Mouse (Mus musculus) MEL (cell line): Measurements from ENCODE around the gene Abca8b. TPM values are rescaled to one million over a fixed set of nuclear protein-coding genes. Genes with fewer than 3 reads are reported as not detected.

Experiments used
- DNase-seq: peaks from one replicate; pipeline ENCODE4 v3.0.0; 2011; ENCODE audit warnings: low read depth, low spot score
- H3K27ac ChIP-seq: 2 replicates; pipeline ENCODE4 v1.5.1; 2012; ENCODE audit warnings: low read depth, mild to moderate bottlenecking, control low read depth, low read length, moderate library complexity; ENCODE audit not compliant: control insufficient read depth
- H3K27me3 ChIP-seq, 2 experiments: fragments of 150-350 bp in 1 of 2; sonication (generic) in 1 of 2; 2 replicates each; pipeline ENCODE4 v1.6.1; 2012; ENCODE audit warnings: low read length in 2 of 2, mild to moderate bottlenecking in 2 of 2, improper control_type of control experiment in 1 of 2, moderate library complexity in 1 of 2; ENCODE audit not compliant: insufficient read depth in 2 of 2, control insufficient read depth in 1 of 2
- H3K36me3 ChIP-seq, 2 experiments: 2 replicates each; pipeline ENCODE4 v1.6.1; 2012 to 2014; ENCODE audit warnings: low read length in 2 of 2, improper control_type of control experiment in 1 of 2, inconsistent platforms in 1 of 2, mild to moderate bottlenecking in 1 of 2; ENCODE audit not compliant: insufficient read depth in 2 of 2, control insufficient read depth in 1 of 2
- H3K4me1 ChIP-seq, 2 experiments: fragments of 150-350 bp in 1 of 2; sonication (generic) in 1 of 2; 2 replicates each; pipeline ENCODE4 v1.6.1; 2012; ENCODE audit warnings: low read length in 2 of 2, improper control_type of control experiment in 1 of 2, mild to moderate bottlenecking in 1 of 2; ENCODE audit not compliant: insufficient read depth in 2 of 2, control insufficient read depth in 1 of 2
- H3K4me3 ChIP-seq, 2 experiments: fragments of 150-350 bp in 1 of 2; sonication (generic) in 1 of 2; 2 replicates each; pipeline ENCODE4 v1.5.1; 2012; ENCODE audit warnings: low read depth in 2 of 2, low read length in 2 of 2, mild to moderate bottlenecking in 2 of 2, moderate library complexity in 2 of 2, control low read depth in 1 of 2, improper control_type of control experiment in 1 of 2; ENCODE audit not compliant: control insufficient read depth in 1 of 2, insufficient read depth in 1 of 2
- H3K79me2 ChIP-seq: 2 replicates; pipeline ENCODE4 v1.6.1; 2012; ENCODE audit warnings: mild to moderate bottlenecking, low read length, moderate library complexity; ENCODE audit not compliant: control insufficient read depth, poor library complexity, insufficient read depth
- H3K9ac ChIP-seq: 2 replicates; pipeline ENCODE4 v1.6.1; 2012; ENCODE audit warnings: low read depth, mild to moderate bottlenecking, control low read depth, low read length, moderate library complexity; ENCODE audit not compliant: control insufficient read depth, poor library complexity, severe bottlenecking
- H3K9me3 ChIP-seq: fragments of 150-350 bp; sonication (generic); replicated peaks from 2 replicates; pipeline ENCODE4 v1.6.1; 2012; ENCODE audit warnings: mild to moderate bottlenecking, low read length, improper control_type of control experiment, moderate library complexity; ENCODE audit not compliant: insufficient read depth
- CHD2 ChIP-seq: IDR thresholded peaks from 2 replicates; pipeline ENCODE4 v1.6.1; 2011; ENCODE audit warnings: low read length, improper control_type of control experiment
- E2F4 ChIP-seq: IDR thresholded peaks from 2 replicates; pipeline ENCODE4 v1.6.1; 2011; ENCODE audit warnings: low read depth, low read length, improper control_type of control experiment, borderline replicate concordance
- ELF1 ChIP-seq: IDR thresholded peaks from 2 replicates; pipeline ENCODE4 v1.6.1; 2014; ENCODE audit warnings: low read depth, mild to moderate bottlenecking, inconsistent platforms, low read length, improper control_type of control experiment, moderate library complexity
- EP300 ChIP-seq, 2 experiments: IDR thresholded peaks; 2 replicates each; pipeline ENCODE4 v1.6.1; 2011; ENCODE audit warnings: improper control_type of control experiment in 2 of 2, low read length in 2 of 2, low read depth in 1 of 2, mild to moderate bottlenecking in 1 of 2
- GABPA ChIP-seq: IDR thresholded peaks from 2 replicates; pipeline ENCODE4 v1.6.1; 2012; ENCODE audit warnings: low read depth, mild to moderate bottlenecking, inconsistent platforms, low read length, improper control_type of control experiment, moderate library complexity
- JUND ChIP-seq: IDR thresholded peaks from 2 replicates; pipeline ENCODE4 v1.6.1; 2011; ENCODE audit warnings: low read depth, mild to moderate bottlenecking, improper control_type of control experiment, low read length
- MAFK ChIP-seq: IDR thresholded peaks from 2 replicates; pipeline ENCODE4 v1.6.1; 2011; ENCODE audit warnings: low read depth, mild to moderate bottlenecking, low read length, improper control_type of control experiment, borderline replicate concordance
- MAX ChIP-seq: IDR thresholded peaks from 2 replicates; pipeline ENCODE4 v1.6.1; 2011; ENCODE audit warnings: low read length, improper control_type of control experiment
- MEF2A ChIP-seq: IDR thresholded peaks from 2 replicates; pipeline ENCODE4 v1.6.1; 2014; ENCODE audit warnings: low read depth, mild to moderate bottlenecking, inconsistent platforms, low read length, improper control_type of control experiment; ENCODE audit not compliant: poor library complexity, insufficient replicate concordance, severe bottlenecking; ENCODE audit errors: extremely low read depth
- MXI1 ChIP-seq: IDR thresholded peaks from 2 replicates; pipeline ENCODE4 v1.6.1; 2011; ENCODE audit warnings: mild to moderate bottlenecking, low read depth, low read length, improper control_type of control experiment
- NELFE ChIP-seq: IDR thresholded peaks from 2 replicates; pipeline ENCODE4 v1.6.1; 2011; ENCODE audit warnings: low read depth, low read length, improper control_type of control experiment
- NRF1 ChIP-seq: IDR thresholded peaks from 2 replicates; pipeline ENCODE4 v1.6.1; 2014; ENCODE audit warnings: low read depth, mild to moderate bottlenecking, inconsistent platforms, low read length, improper control_type of control experiment, moderate library complexity; ENCODE audit not compliant: poor library complexity, insufficient read depth, severe bottlenecking
- POLR2A ChIP-seq, 2 experiments: IDR thresholded peaks; 2 replicates each; pipeline ENCODE4 v1.6.1; 2011 to 2012; ENCODE audit warnings: low read length in 2 of 2, mild to moderate bottlenecking in 2 of 2, control low read depth in 1 of 2, improper control_type of control experiment in 1 of 2, low read depth in 1 of 2, moderate library complexity in 1 of 2; ENCODE audit not compliant: control insufficient read depth in 1 of 2, insufficient read depth in 1 of 2, poor library complexity in 1 of 2
- POLR2AphosphoS2 ChIP-seq: IDR thresholded peaks from 2 replicates; pipeline ENCODE4 v1.6.1; 2011; ENCODE audit warnings: low read length, improper control_type of control experiment
- RAD21 ChIP-seq: IDR thresholded peaks from 2 replicates; pipeline ENCODE4 v1.6.1; 2011; ENCODE audit warnings: mild to moderate bottlenecking, low read depth, low read length, improper control_type of control experiment
- RCOR1 ChIP-seq: IDR thresholded peaks from 2 replicates; pipeline ENCODE4 v1.6.1; 2012; ENCODE audit warnings: low read depth, mild to moderate bottlenecking, inconsistent platforms, low read length, improper control_type of control experiment
- SIN3A ChIP-seq: IDR thresholded peaks from 2 replicates; pipeline ENCODE4 v1.6.1; 2012; ENCODE audit warnings: low read length, improper control_type of control experiment, inconsistent platforms
- TBP ChIP-seq: IDR thresholded peaks from 2 replicates; pipeline ENCODE4 v1.8.0; 2011; ENCODE audit warnings: low read depth, low read length, improper control_type of control experiment
- TCF12 ChIP-seq: IDR thresholded peaks from 2 replicates; pipeline ENCODE4 v1.6.1; 2014; ENCODE audit warnings: low read depth, mild to moderate bottlenecking, inconsistent platforms, low read length, improper control_type of control experiment, moderate library complexity
- UBTF ChIP-seq: IDR thresholded peaks from 2 replicates; pipeline ENCODE4 v1.6.1; 2012; ENCODE audit warnings: low read depth, mild to moderate bottlenecking, inconsistent platforms, low read length, improper control_type of control experiment, moderate library complexity, borderline replicate concordance; ENCODE audit not compliant: insufficient read depth
- ZC3H11A ChIP-seq: IDR thresholded peaks from 2 replicates; pipeline ENCODE4 v1.6.1; 2012; ENCODE audit warnings: low read depth, mild to moderate bottlenecking, inconsistent platforms, low read length, improper control_type of control experiment
- ZMIZ1 ChIP-seq: IDR thresholded peaks from 2 replicates; pipeline ENCODE4 v1.6.1; 2012; ENCODE audit warnings: low read depth, mild to moderate bottlenecking, inconsistent platforms, low read length, improper control_type of control experiment, moderate library complexity
- polyA plus RNA-seq, 2 experiments: library from polyadenylated mRNA; stranded (reverse) in 1 of 2; unstranded in 1 of 2; fragments of >175 nt in 1 of 2; fragments of >200 nt in 1 of 2; gene quantifications; 2 replicates each; pipeline versions ENCODE4 v1.2.1 to v1.2.4; 2012; ENCODE audit warnings: low replicate concordance in 2 of 2, low read depth in 1 of 2; ENCODE audit not compliant: insufficient read length in 2 of 2, insufficient read depth in 1 of 2, missing spikeins in 1 of 2
- total RNA-seq: library from RNA; depleted of rRNA; stranded (reverse); fragments of 300-350 nt; gene quantifications from 2 replicates; pipeline ENCODE4 v1.2.3, GENCODE M21; 2012

Gene Abca8b
- total and polyA plus RNA-seq, 3 experiments, result not detected

GRCm38 (mm10) chr11:110010836-110011546 is 15.3 kb upstream of the Abca8b start:
- H3K9me3 ChIP-seq, result no peaks in the 10 kb centered on the region
- H3K27ac ChIP-seq, result no peak overlapping the region
- H3K79me2 ChIP-seq, result no peaks in the 10 kb centered on the region
- no peaks in the 10 kb centered on the region for H3K27me3 ChIP-seq
- no peaks in the 10 kb centered on the region for H3K4me1 ChIP-seq
- DNase-seq, result no peak
- no peaks in the 10 kb centered on the region for H3K36me3 ChIP-seq
- TF ChIP-seq NELFE (no peak), ZC3H11A (no peak), ZMIZ1 (no peak), POLR2A (IDR thresholded peaks at IDR 0.05; ENCODE audit: control insufficient read depth in 1 of 2, insufficient read depth in 1 of 2, low read depth in 1 of 2, low read length in 2 of 2, poor library complexity in 1 of 2) (no peak), TCF12 (no peak)
- no peak overlapping the region for H3K9ac ChIP-seq
- H3K4me3 ChIP-seq, result no peak overlapping the region

- Histone ChIP-seq H3K4me1 (no peaks in the 10 kb centered on the region), H3K4me3 (no peak overlapping the region), H3K36me3 (no peaks in the 10 kb centered on the region), H3K9me3 (no peaks in the 10 kb centered on the region), H3K79me2 (no peaks in the 10 kb centered on the region), H3K9ac (no peak overlapping the region), H3K27ac (no peak overlapping the region), H3K27me3 (no peaks in the 10 kb centered on the region)
- TF ChIP-seq EP300 (IDR thresholded peaks at IDR 0.05; ENCODE audit: low read depth in 1 of 2, low read length in 2 of 2), result no peak
- no peak for TF ChIP-seq RAD21
- no peak for DNase-seq
Observed at GRCm38 (mm10) chr11:109995013-109995412, 632 bp downstream of the Abca8b start.

GRCm38 (mm10) chr11:109994014-109994413 is 1.6 kb downstream of the Abca8b start:
- Histone ChIP-seq H3K4me1 (no peaks in the 10 kb centered on the region), H3K9me3 (no peaks in the 10 kb centered on the region), H3K9ac (no peak overlapping the region), H3K27ac (no peak overlapping the region), H3K36me3 (no peaks in the 10 kb centered on the region), H3K4me3 (no peak overlapping the region), H3K27me3 (no peaks in the 10 kb centered on the region), H3K79me2 (no peaks in the 10 kb centered on the region)
- no peak for DNase-seq
- TF ChIP-seq CHD2 (no peak), ZC3H11A (no peak), MAFK (no peak), JUND (no peak), MAX (no peak), TBP (no peak), ELF1 (no peak), GABPA (no peak), POLR2AphosphoS2 (no peak), SIN3A (no peak), E2F4 (no peak), MEF2A (no peak), RAD21 (no peak), NELFE (no peak), NRF1 (no peak), UBTF (no peak), RCOR1 (no peak), POLR2A (IDR thresholded peaks at IDR 0.05; ENCODE audit: control insufficient read depth in 1 of 2, insufficient read depth in 1 of 2, low read depth in 1 of 2, low read length in 2 of 2, poor library complexity in 1 of 2) (no peak), MXI1 (no peak)
